Mouse (Mus musculus) mammary gland, adult 2 months (tissue): ENCODE data around the gene Necab3. TPM values are rescaled to one million over a fixed set of nuclear protein-coding genes. Genes with fewer than 3 reads are reported as not detected.

ENCODE experiments used
- polyA plus RNA-seq: library from polyadenylated mRNA; depleted of rRNA; stranded (reverse); fragments of >200 nt; gene quantifications from 2 replicates; pipeline ENCODE4 v1.2.3, GENCODE M21; 2012; ENCODE audit warnings: low replicate concordance; rRNA removed

The Necab3 gene
- polyA plus RNA-seq = 4.3 and 5.1 TPM in 2 replicates

GRCm38 (mm10) chr2:154558264-154559039 lies at the start of gene Necab3:
Gene Necab3 (minus strand): TSS chr2:154558890.

GRCm38 (mm10) chr2:154603638-154604153 lies 45.0 kb upstream of the Necab3 start, which contains the start of gene Pxmp4:
Gene Pxmp4 (minus strand): TSS chr2:154603708.

GRCm38 (mm10) chr2:154569836-154570286 lies 11.2 kb upstream of the Necab3 start, which contains the start of gene E2f1:
Gene E2f1 (minus strand): TSS chr2:154569892.

GRCm38 (mm10) chr2:154551476-154551875 lies 7.2 kb downstream of the Necab3 start, which contains the start of gene Actl10:
Gene Actl10 (plus strand): TSS chr2:154551776.

GRCm38 (mm10) chr2:154546711-154547110 lies 12.0 kb downstream of the Necab3 start, which contains the start of gene 1700003F12Rik:
Gene 1700003F12Rik (plus strand): TSS chr2:154547085.

Other genes with a start within 250 kb of the Necab3 start
- 5.8 and 12.7 TPM in 2 replicates for gene Cdk5rap1, start 185.9 kb downstream of the Necab3 start, polyA plus RNA-seq
- gene Snta1, start 150.8 kb downstream of the Necab3 start, polyA plus RNA-seq = 30.3 and 42.6 TPM in 2 replicates
- 10.9 and 12.3 TPM in 2 replicates for gene Cbfa2t2, start 122.4 kb downstream of the Necab3 start, polyA plus RNA-seq
- 0.45 and 2.6 TPM in 2 replicates for gene 1700003F12Rik, start 11.8 kb downstream of the Necab3 start, polyA plus RNA-seq
- 0.14 TPM in 1 of 2 replicates, not detected in the other for gene Actl10, start 7.1 kb downstream of the Necab3 start, polyA plus RNA-seq
- gene E2f1, start 11.0 kb upstream of the Necab3 start, polyA plus RNA-seq = 5.8 and 8.5 TPM in 2 replicates
- 72.3 and 84.3 TPM in 2 replicates for gene Pxmp4, start 44.8 kb upstream of the Necab3 start, polyA plus RNA-seq
- gene Zfp341, start 54.4 kb upstream of the Necab3 start, polyA plus RNA-seq = 6.2 and 7.6 TPM in 2 replicates
- 1.5 and 2.1 TPM in 2 replicates for gene 4930519P11Rik, start 54.5 kb upstream of the Necab3 start, polyA plus RNA-seq
- 63.7 and 64.4 TPM in 2 replicates for gene Chmp4b, start 92.8 kb upstream of the Necab3 start, polyA plus RNA-seq
- gene Gm14214, start 211.1 kb upstream of the Necab3 start, polyA plus RNA-seq = not detected in 2 replicates
- 137 and 220 TPM in 2 replicates for gene Raly, start 232.2 kb upstream of the Necab3 start, polyA plus RNA-seq
- 0.60 TPM in 1 of 2 replicates, not detected in the other for gene a, start 232.5 kb upstream of the Necab3 start, polyA plus RNA-seq